Mouse (Mus musculus) right cerebral cortex, adult 18-20 months (tissue): ENCODE measurements around the gene Ano1.

Experiments used
- DNase-seq: peaks from one replicate; pipeline ENCODE4 v3.0.0; 2022; ENCODE audit warnings: mixed read lengths

The Ano1 gene

DNA sequence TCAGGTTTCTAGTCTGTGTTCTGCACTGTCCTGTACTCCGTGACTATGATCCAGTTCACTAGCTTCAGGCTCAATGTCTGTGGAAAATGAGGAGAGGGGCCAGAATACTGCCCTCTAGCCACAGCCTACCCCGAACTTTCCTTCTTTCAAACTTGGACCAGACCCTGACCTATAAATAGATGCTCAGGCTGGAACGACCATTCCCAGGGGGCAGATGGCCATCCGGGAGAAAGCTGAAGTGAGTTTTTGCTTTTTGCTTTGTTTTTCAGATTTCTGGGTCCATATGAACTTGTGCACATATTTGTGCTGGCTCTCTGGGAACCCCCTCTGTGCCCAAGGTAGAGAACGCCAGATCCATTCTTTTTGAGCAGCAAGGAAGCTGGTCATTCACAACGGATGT, 116.9 kb downstream of the Ano1 start:
- DNase-seq = no peak

DNA sequence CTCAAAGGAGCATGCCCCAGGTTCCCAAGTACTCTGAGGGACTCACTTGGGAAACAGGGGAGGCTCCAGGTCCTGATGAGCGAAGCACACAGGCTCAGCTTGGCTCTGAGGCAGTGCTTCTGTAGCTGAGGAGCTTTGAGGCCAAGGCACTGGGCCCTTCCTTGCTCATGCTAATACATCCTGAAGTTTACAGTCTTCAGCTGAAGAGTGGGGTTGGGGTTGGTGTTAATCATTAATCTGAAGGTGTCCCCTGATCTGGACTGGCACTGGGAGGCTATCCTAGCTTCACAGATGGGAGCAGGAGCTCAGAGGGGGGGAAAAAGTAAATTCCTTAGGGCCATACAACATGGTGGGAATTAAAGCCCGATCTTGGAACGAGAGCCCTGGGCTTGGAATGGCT, 117.3 kb downstream of the Ano1 start:
- no peak for DNase-seq

DNA sequence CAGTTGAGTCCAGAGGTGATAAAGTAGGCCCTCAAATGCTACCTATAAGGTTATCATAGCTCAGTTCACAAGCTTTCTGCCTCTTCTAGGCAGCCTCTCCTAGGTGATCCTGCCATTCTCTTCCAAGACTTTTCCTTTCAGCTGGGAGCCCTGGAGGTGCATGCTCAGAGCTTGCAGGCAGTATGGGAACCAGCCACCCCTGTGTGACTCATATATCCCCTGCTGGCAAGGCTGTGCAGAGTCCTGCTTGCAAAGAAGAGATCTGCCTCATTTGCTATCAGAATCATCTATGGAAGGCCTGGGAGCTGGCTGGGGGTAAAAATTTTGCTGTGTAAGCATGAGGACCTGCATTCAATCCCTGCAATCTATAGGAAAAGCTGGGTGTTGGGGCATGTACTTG, 119.5 kb downstream of the Ano1 start:
- DNase-seq = no peak

- no peak for DNase-seq
These were observed 121.2 kb downstream of the Ano1 start for GRCm38 (mm10) chr7:144630622-144631021.

GRCm38 (mm10) chr7:144628334-144628915, 123.3 kb downstream of the Ano1 start:
- no peak for DNase-seq

DNA sequence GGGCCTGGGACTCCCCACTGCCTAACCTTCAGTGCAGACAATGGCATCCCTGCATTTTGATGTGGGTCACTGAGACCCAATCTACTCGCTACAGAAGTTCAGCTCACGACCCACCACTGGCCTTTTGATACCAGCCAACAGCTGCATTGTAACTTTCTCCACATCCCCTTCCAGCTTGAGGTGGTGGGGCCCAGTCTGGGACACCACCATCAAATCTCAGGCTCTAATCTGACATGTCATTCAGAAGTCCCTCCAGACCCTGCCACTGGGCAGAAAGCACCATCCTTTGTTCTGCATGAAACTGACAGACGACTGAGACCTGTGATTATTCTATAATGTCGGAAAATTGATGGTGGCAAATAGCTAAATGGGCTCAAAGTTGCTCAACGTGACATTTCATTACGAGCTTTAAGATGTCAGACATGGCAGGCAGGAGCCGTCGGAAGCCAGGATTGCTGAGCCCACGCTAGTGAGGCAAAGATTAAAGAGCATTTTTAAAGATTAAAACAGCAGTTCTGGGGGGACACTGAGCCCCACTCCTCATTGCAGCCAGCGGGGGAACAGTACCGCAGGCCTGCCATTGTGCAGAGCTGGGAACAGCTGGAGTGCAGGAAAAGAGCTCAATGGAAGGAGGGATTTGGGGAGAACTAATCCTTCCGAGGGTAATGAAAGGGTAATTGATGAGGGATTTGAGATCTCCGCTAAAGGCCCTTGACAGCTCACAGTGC, 124.0 kb downstream of the Ano1 start:
- no peak for DNase-seq

DNA sequence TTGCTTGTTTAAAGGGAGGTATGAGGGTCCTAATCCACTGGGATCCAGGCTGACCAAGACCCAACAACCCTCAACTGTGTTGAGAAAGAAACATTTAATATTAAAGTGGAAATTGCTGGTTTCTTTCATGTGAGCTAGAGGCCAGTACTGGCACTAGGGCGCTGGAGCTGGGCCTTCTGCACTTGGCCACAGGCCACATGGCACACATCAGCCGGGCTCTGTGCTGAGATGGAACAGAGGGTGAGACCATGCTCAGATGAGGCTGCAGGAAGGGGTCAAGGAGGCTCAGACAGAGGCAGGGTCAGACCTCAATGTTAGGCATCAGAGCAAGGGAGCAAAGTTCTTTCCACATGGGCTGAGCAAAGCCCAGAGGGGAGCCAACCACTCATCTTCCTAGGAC, 125.7 kb downstream of the Ano1 start:
- DNase-seq = peak; percentile 11

DNA sequence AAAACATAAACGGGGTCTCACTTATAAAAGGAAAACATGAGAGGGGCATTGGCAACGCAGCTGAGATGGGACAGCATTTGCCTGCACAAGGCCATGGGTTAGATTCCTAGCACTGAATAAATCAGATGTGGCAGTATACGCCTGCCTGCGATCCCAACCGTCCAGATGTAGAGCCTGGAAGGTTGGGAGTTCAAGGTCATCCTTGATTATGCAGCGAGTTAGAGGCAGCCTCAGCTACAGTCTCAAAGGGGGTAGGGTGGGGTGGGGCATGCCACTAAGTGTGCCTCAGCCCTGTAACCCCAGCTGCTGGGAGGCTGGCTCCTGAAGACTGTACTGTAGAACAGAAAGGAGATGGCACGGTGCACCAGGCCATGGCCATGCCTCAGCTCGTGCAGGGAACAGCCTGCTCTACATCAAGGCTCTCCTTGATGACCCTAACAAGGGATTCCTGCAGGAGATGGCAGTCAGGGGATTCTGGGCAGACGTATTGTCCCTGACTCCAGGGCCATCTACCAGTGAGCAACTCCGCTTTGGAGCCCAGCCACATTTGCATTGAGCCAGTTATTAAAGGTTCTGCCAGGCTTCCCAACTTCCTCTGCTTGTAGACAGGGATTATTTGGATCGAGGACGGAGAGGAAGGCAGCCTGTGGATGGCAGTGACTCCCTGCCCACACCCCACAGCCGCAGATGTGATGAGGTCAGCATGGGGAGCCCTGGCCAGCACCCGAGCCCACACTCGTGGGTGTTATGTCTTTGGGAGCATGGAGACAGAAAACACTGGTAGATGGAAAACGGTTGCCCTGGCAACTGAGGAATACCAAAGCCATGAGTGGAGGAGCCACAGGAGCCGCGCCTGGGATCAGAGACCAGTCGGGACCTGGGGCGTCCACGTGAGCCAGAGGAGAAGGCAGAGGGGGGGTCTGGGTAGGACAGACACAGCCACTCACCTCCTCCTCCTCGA, 130.8 kb downstream of the Ano1 start:
- DNase-seq = peak; percentile 19

- DNase-seq = no peak
These were observed 131.5 kb downstream of the Ano1 start for GRCm38 (mm10) chr7:144620315-144620714.

DNA sequence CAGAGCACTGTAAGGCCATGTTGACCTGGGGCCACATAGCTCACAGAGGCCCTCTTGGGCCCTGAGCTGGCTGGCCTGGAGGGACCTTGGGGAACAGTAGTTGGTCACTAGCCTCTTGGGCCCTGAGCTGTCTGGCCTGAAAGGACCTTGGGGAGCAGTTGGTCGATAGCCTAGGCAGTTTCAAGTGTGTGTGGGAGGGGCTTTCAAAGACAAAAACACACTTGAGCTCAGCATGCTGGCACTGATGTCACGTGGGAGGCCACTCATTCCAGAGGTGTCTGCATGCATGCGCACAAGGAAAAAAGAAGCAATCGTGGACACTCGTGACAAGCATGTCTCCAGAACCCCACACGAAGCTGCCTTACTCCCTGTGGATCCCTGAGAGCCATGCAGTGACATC, 136.4 kb downstream of the Ano1 start:
- DNase-seq = no peak

DNA sequence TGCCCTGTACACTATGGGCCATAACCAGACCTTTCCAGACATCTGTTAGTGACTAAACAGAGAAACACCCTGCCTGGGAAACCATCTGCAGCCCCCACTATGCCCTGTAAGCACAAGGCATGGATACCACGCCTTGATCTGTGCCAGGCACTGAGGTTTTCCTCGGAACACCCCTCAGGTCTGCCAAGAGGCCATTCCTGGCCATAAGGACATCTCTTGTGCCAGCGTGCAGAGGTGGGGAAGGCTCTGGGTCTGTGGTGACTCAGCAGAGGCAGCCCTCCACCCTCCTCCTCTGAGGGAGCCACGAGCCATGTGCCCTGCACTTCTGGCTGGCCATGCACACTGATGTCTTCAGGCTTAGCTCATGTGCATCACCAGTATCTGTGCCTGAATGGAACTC, 138.9 kb downstream of the Ano1 start:
- DNase-seq = no peak

GRCm38 (mm10) chr7:144612351-144612750, 139.4 kb downstream of the Ano1 start:
- DNase-seq = no peak

- no peak for DNase-seq
These were observed 140.2 kb downstream of the Ano1 start for GRCm38 (mm10) chr7:144611595-144611994.

DNA sequence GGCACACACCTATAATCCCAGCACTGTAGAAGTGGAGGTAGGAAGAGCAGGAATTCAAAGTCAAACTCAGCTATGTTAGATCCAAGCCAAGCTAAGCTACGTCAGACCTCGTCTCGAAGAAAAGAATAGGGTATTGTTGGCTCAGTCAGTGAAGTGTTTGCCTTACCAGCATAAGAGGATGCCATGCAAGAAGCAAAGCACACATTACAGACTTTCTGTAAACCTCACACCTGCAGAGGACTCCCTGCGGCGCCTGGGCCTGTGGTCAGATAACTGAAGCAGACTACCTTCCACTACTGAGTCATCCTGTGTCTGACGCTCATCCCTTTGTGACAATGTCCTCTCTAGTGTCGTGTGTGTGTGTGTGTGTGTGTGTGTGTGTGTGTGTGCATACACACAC, 142.2 kb downstream of the Ano1 start:
- no peak for DNase-seq

DNA sequence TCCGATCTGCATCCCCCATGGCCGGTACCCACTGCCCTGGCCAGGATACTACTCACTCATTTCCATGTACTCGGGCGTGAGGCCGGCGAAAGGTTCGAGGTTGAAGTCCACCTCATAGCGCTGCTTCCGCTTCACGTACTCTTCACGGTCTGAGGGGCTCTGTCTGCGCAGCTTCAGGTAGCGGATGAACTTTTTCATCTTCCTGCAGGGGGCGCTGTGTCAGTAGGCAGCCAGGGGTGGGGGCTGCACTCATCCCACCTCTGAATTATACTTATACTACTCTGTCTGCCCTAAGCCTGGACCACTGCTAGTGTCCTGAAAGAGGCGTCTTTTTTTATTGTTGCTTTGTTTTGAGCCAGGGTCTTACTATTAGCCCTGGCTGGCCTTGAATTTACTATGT, 143.9 kb downstream of the Ano1 start:
- no peak for DNase-seq

GRCm38 (mm10) chr7:144604735-144605134, 147.0 kb downstream of the Ano1 start:
- no peak for DNase-seq

DNA sequence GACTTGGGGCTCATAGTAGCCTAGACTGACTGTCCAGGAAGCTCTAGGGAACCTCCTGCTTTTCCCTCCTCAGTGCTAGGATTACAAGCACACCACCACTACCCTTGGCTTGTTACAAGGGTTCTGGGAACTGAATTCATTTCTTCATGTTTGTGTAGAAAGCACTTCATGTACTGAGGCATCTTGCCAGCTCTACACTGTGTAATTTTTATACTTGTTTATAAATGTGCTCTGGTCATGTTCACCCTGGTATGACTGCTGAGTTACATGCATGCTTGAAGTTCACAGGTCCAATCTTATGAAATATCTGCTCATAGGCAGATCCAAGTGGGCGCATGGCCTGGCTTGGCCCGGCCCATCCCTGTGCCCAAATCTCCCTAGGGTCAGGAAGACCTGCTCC, 147.5 kb downstream of the Ano1 start:
- DNase-seq = no peak

GRCm38 (mm10) chr7:144600333-144600900, 151.4 kb downstream of the Ano1 start:
- DNase-seq = no peak

DNA sequence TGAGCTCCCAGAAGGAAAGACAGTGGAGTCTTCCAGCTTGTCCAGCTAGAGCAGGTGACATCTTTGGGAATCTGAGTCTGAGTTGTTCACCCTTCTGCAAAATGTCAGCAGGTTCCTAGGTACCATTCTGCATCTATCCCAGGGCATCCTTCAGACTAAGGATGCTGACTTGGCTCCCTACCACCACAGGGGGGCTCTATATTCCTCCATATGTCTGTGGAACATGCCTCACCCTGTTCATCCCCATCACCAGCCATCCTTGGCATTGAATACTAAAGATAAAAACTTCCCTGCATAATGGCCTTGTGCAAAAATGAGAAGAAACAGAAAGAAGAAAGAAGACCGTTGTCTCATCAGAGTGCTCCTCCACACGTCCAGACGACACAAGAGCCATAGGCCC, 162.3 kb downstream of the Ano1 start:
- no peak for DNase-seq

GRCm38 (mm10) chr7:144587291-144587690, 164.5 kb downstream of the Ano1 start:
- peak; percentile 43 for DNase-seq

GRCm38 (mm10) chr7:144585648-144586047, 166.1 kb downstream of the Ano1 start:
- DNase-seq = peak; percentile 49

DNA sequence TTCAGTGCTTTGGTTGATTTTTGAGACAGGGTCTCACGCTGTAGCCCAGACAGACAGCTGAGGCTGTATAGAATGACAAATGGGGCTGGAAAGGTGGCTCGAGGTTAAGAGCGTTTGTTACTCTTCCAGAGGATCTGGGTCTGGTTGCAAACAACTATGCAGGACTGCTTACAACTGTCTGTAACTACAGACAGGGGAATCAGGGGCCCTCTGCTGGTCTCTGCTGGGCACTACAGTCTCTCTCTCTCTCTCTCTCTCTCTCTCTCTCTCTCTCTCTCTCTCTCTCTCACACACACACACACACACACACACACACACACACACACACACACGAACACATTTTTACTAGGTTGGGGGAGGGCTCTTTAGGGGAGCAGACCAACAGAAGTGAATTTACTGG, 168.2 kb downstream of the Ano1 start:
- peak; percentile 24 for DNase-seq

GRCm38 (mm10) chr7:144582284-144582980, 169.3 kb downstream of the Ano1 start, which contains the start of gene Fadd:
Fadd (minus strand) TSS chr7:144582463.
- DNase-seq = peak; percentile 93
